ENCODE assay signal across 9 mouse cellular contexts in genomic region chr7:30717006-30717715, GRCm38 (mm10). TPM values are rescaled to one million over a fixed set of nuclear protein-coding genes. Genes with fewer than 3 reads are reported as not detected.
A peak's percentile ranks its signal among the peaks of the same experiment; 100 is the strongest.
DNase-seq lines count a peak whose midpoint lies in the region; ATAC-seq and TF ChIP-seq lines count a peak whose summit lies in the region.
"Had no signal": no experiment of that assay in that cellular context is flagged by ENCODE, and none has a peak within 500 bp of the region (broad histone marks: within the 10 kb centered on the region; RNA-seq: fewer than 3 reads in every experiment).

No protein-coding gene starts in this region.

- no peak overlapping the region for H3K9ac ChIP-seq in MEL (ENCODE audit: control insufficient read depth, low read depth, low read length, poor library complexity, severe bottlenecking)
- 0 out of 2 replicates have a peak overlapping the region, but pooled peaks have one; percentile 24 for H3K9ac ChIP-seq in hindbrain, postnatal 0 days (replicated peaks; ENCODE audit: low read length)

- TF ChIP-seq RAD21 in MEL (IDR thresholded peaks at IDR 0.05; ENCODE audit: low read depth, low read length), result no peak

- no peaks in the 10 kb centered on the region for H3K27me3 ChIP-seq in MEL (ENCODE audit: control insufficient read depth in 1 of 2, insufficient read depth in 2 of 2, low read length in 2 of 2)
- H3K27me3 ChIP-seq in hindbrain, postnatal 0 days (ENCODE audit: insufficient read depth, low read length), result no peaks in the 10 kb centered on the region

- H3K27ac ChIP-seq in MEL (ENCODE audit: control insufficient read depth, low read depth, low read length), result no peak overlapping the region
- no peak overlapping the region for H3K27ac ChIP-seq in hindbrain, postnatal 0 days
- no peak overlapping the region for H3K27ac ChIP-seq in left cerebral cortex, adult 2 months

- peak overlapping the region; percentile 28 to 33; a peak in 3 of 4 replicates for H3K4me3 ChIP-seq in MEL (ENCODE audit: control insufficient read depth in 1 of 2, insufficient read depth in 1 of 2, low read depth in 2 of 2, low read length in 2 of 2)
- H3K4me3 ChIP-seq in hindbrain, postnatal 0 days (ENCODE audit: low read length), result peak overlapping the region; percentile 34
- peak overlapping the region; percentile 30 for H3K4me3 ChIP-seq in left cerebral cortex, adult 2 months

- 2% methylated on average over 43 of the region's 43 CpGs for WGBS in hindbrain, postnatal 0 days

- H3K79me2 ChIP-seq in MEL (ENCODE audit: control insufficient read depth, insufficient read depth, low read length, poor library complexity), result no peaks in the 10 kb centered on the region

- H3K4me2 ChIP-seq in hindbrain, postnatal 0 days (ENCODE audit: low read depth, low read length), result peak overlapping the region; percentile 63

- ATAC-seq in hindbrain, postnatal 0 days, result peak; percentile 96
- peak; percentile 86 for ATAC-seq in megakaryocyte, adult 5-6 weeks (ENCODE audit: poor library complexity, severe bottlenecking)

- intact Hi-C loops in left cerebral cortex, adult 2 months (cut with DNase I), result loop anchor here (5.0 kb wide), 2 partner anchors 35 to 40 kb away; no protein-coding TSS in a partner anchor

- no peaks in the 10 kb centered on the region for H3K9me3 ChIP-seq in MEL (replicated peaks; ENCODE audit: insufficient read depth, low read length)
- H3K9me3 ChIP-seq in hindbrain, postnatal 0 days (ENCODE audit: low read length), result no peaks in the 10 kb centered on the region

- TF ChIP-seq EP300 in MEL (IDR thresholded peaks at IDR 0.05; ENCODE audit: low read depth in 1 of 2, low read length in 2 of 2), result no peak

- no peak for TF ChIP-seq POLR2A in MEL (IDR thresholded peaks at IDR 0.05; ENCODE audit: control insufficient read depth in 1 of 2, insufficient read depth in 1 of 2, low read depth in 1 of 2, low read length in 2 of 2, poor library complexity in 1 of 2)

- H3K4me1 ChIP-seq in MEL (ENCODE audit: control insufficient read depth in 1 of 2, insufficient read depth in 2 of 2, low read length in 2 of 2), result peaks cover 6 to 13% of the 10 kb centered on the region in 2 experiments
- peaks cover 12% of the 10 kb centered on the region; the same call in 1 of the 2 replicates for H3K4me1 ChIP-seq in hindbrain, postnatal 0 days (ENCODE audit: insufficient read depth, low read length)

- no peak for TF ChIP-seq CTCF in MEL (IDR thresholded peaks at IDR 0.05 in 2 of 3, conservative IDR thresholded peaks at IDR 0.05 in 1 of 3; ENCODE audit: control insufficient read depth in 1 of 3, insufficient read depth in 1 of 3, low read depth in 2 of 3, low read length in 3 of 3, poor library complexity in 1 of 3, severe bottlenecking in 1 of 3)
- no peak for TF ChIP-seq CTCF in hindbrain, postnatal 0 days (IDR thresholded peaks at IDR 0.05; ENCODE audit: low read depth)
- TF ChIP-seq CTCF in left cerebral cortex, adult 2 months (IDR thresholded peaks at IDR 0.05), result no peak

- no peaks in the 10 kb centered on the region for H3K36me3 ChIP-seq in MEL (ENCODE audit: control insufficient read depth in 1 of 2, insufficient read depth in 2 of 2, low read length in 2 of 2)
- H3K36me3 ChIP-seq in hindbrain, postnatal 0 days (ENCODE audit: insufficient read depth, low read length), result no peaks in the 10 kb centered on the region

- DNase-seq in MEL (ENCODE audit: low read depth, low spot score) (peak; percentile 94), MN1 (ENCODE audit: low spot score) (no peak)
- DNase-seq in c-Kit-negative CD71-positive TER-119-positive erythroid progenitor cells, embryonic 14.5 days (ENCODE audit: low read depth, low spot score), result peak; percentile 65
- peak; percentile 52 to 61 for DNase-seq in frontal cortex, postnatal 14 days (ENCODE audit: low spot score in 2 of 2)
- DNase-seq in hindbrain, postnatal 0 days (ENCODE audit: low spot score), result peak; percentile 86
- peak; percentile 41 for DNase-seq in left cerebral cortex, adult 2 months (ENCODE audit: extremely low spot score in 1 of 2, low spot score in 2 of 2)
- peak; percentile 48 for DNase-seq in right cerebral cortex, postnatal 14 days

TF ChIP-seq in MEL, 35 proteins besides CTCF, POLR2A, EP300 and RAD21:
- peak; percentile 50 for TF ChIP-seq MXI1 (IDR thresholded peaks at IDR 0.05; ENCODE audit: low read depth, low read length)
- no peak for TF ChIP-seq POLR2AphosphoS5 (IDR thresholded peaks at IDR 0.05; ENCODE audit: borderline replicate concordance, low read depth, low read length)
- TF ChIP-seq UBTF (IDR thresholded peaks at IDR 0.05; ENCODE audit: borderline replicate concordance, insufficient read depth, low read depth, low read length), result no peak
- 0 out of 2 replicates have a peak, but pooled peaks have one; percentile 42 for TF ChIP-seq USF1 (IDR thresholded peaks at IDR 0.05; ENCODE audit: low read depth, low read length)
- 0 out of 2 replicates have a peak, but pooled peaks have one; percentile 18 for TF ChIP-seq MYC (IDR thresholded peaks at IDR 0.05; ENCODE audit: low read depth, low read length)
- no peak for TF ChIP-seq TAL1 (IDR thresholded peaks at IDR 0.05; ENCODE audit: low read length)
- no peak for TF ChIP-seq MYB (IDR thresholded peaks at IDR 0.05; ENCODE audit: low read depth, low read length)
- peak; percentile 23; the same call in 1 of the 2 replicates for TF ChIP-seq NRF1 (IDR thresholded peaks at IDR 0.05; ENCODE audit: insufficient read depth, low read depth, low read length, poor library complexity, severe bottlenecking)
- TF ChIP-seq MAX (IDR thresholded peaks at IDR 0.05; ENCODE audit: low read length), result peak; percentile 41; the same call in 1 of the 2 replicates
- peak; percentile 41; the same call in 1 of the 2 replicates for TF ChIP-seq NELFE (IDR thresholded peaks at IDR 0.05; ENCODE audit: low read depth, low read length)

RNA-seq across cellular contexts. Expression of gene Atp4a, which starts 5.2 kb away (rescaled TPM):
- total RNA-seq in MEL (2012; rRNA removed), result 2.7 and 3.0 TPM in 2 replicates
- polyA plus RNA-seq in MEL (2012; ENCODE audit: insufficient read depth in 1 of 2, insufficient read length in 2 of 2, low read depth in 1 of 2, low replicate concordance in 2 of 2, missing spikeins in 1 of 2), result 1 to 10 TPM in 1 of 2 experiments, not detected in 1; 1.5 TPM
- 2.0 and 5.3 TPM in 2 replicates for total RNA-seq in hindbrain, postnatal 0 days (2014; rRNA removed)
- polyA plus RNA-seq in hindbrain, postnatal 0 days (2015; fragmentation: Nextera tagmentation; extraction: Ambion mirVana), result 4.2 and 6.0 TPM in 2 replicates
- total RNA-seq in left cerebral cortex, adult 2 months (2021), result under 1 TPM; 0.70 TPM
- total RNA-seq in megakaryocyte, adult 5-6 weeks (2015), result 0.71 and 1.3 TPM in 2 replicates
- total RNA-seq in megakaryocyte, adult 5-6 weeks (2017), result 0.04 TPM in 1 of 2 replicates, not detected in the other

RNA-seq across cellular contexts. Expression of gene Tmem147, which starts 12.2 kb away (rescaled TPM):
- 218 and 266 TPM in 2 replicates for total RNA-seq in MEL (2012; rRNA removed)
- 100 to 1,000 TPM; 307 to 324 TPM for polyA plus RNA-seq in MEL (2012; ENCODE audit: insufficient read depth in 1 of 2, insufficient read length in 2 of 2, low read depth in 1 of 2, low replicate concordance in 2 of 2, missing spikeins in 1 of 2)
- 195 and 238 TPM in 2 replicates for total RNA-seq in hindbrain, postnatal 0 days (2014; rRNA removed)
- polyA plus RNA-seq in hindbrain, postnatal 0 days (2015; fragmentation: Nextera tagmentation; extraction: Ambion mirVana), result 338 and 342 TPM in 2 replicates
- total RNA-seq in left cerebral cortex, adult 2 months (2021), result 100 to 1,000 TPM; 119 to 127 TPM
- 86.7 and 96.5 TPM in 2 replicates for total RNA-seq in megakaryocyte, adult 5-6 weeks (2015)
- 27.8 and 31.4 TPM in 2 replicates for total RNA-seq in megakaryocyte, adult 5-6 weeks (2017)

RNA-seq across cellular contexts. Expression of gene 2200002J24Rik, which starts 18.4 kb away (rescaled TPM):
- 0.52 TPM in 1 of 2 replicates, not detected in the other for total RNA-seq in MEL (2012; rRNA removed)
- polyA plus RNA-seq in MEL (2012; ENCODE audit: insufficient read depth in 1 of 2, insufficient read length in 2 of 2, low read depth in 1 of 2, low replicate concordance in 2 of 2, missing spikeins in 1 of 2), result 1 to 10 TPM in 1 of 2 experiments, not detected in 1; 1.2 TPM
- not detected in 2 replicates for total RNA-seq in hindbrain, postnatal 0 days (2014; rRNA removed)
- polyA plus RNA-seq in hindbrain, postnatal 0 days (2015; fragmentation: Nextera tagmentation; extraction: Ambion mirVana), result 0.55 TPM in 1 of 2 replicates, not detected in the other
- not detected for total RNA-seq in left cerebral cortex, adult 2 months (2021)
- total RNA-seq in megakaryocyte, adult 5-6 weeks (2015), result not detected in 2 replicates
- not detected in 2 replicates for total RNA-seq in megakaryocyte, adult 5-6 weeks (2017)
- total RNA-seq: gastrocnemius, postnatal 36 days had no signal

RNA-seq across cellular contexts. Expression of gene Gapdhs, which starts 26.3 kb away (rescaled TPM):
- not detected in 2 replicates for total RNA-seq in MEL (2012; rRNA removed)
- under 1 TPM in 1 of 2 experiments, not detected in 1; 0.49 TPM for polyA plus RNA-seq in MEL (2012; ENCODE audit: insufficient read depth in 1 of 2, insufficient read length in 2 of 2, low read depth in 1 of 2, low replicate concordance in 2 of 2, missing spikeins in 1 of 2)
- not detected in 2 replicates for total RNA-seq in hindbrain, postnatal 0 days (2014; rRNA removed)
- 0.32 and 0.69 TPM in 2 replicates for polyA plus RNA-seq in hindbrain, postnatal 0 days (2015; fragmentation: Nextera tagmentation; extraction: Ambion mirVana)
- not detected for total RNA-seq in left cerebral cortex, adult 2 months (2021)
- total RNA-seq in megakaryocyte, adult 5-6 weeks (2015), result not detected in 2 replicates
- total RNA-seq in megakaryocyte, adult 5-6 weeks (2017), result not detected in 2 replicates
- total RNA-seq: gastrocnemius, postnatal 36 days had no signal

RNA-seq across cellular contexts. Expression of gene Sbsn, which starts 34.1 kb away (rescaled TPM):
- 1.2 TPM in 1 of 2 replicates, not detected in the other for total RNA-seq in MEL (2012; rRNA removed)
- under 1 TPM in 1 of 2 experiments, not detected in 1; 0.17 TPM for polyA plus RNA-seq in MEL (2012; ENCODE audit: insufficient read depth in 1 of 2, insufficient read length in 2 of 2, low read depth in 1 of 2, low replicate concordance in 2 of 2, missing spikeins in 1 of 2)
- 0.84 and 4.2 TPM in 2 replicates for total RNA-seq in hindbrain, postnatal 0 days (2014; rRNA removed)
- 2.9 and 3.0 TPM in 2 replicates for polyA plus RNA-seq in hindbrain, postnatal 0 days (2015; fragmentation: Nextera tagmentation; extraction: Ambion mirVana)
- total RNA-seq in left cerebral cortex, adult 2 months (2021), result 1 to 10 TPM; 7.8 to 8.7 TPM
- 0.22 and 3.2 TPM in 2 replicates for total RNA-seq in megakaryocyte, adult 5-6 weeks (2015)
- 0.49 and 0.88 TPM in 2 replicates for total RNA-seq in megakaryocyte, adult 5-6 weeks (2017)
